Mouse (Mus musculus) testis, adult 2 months (tissue): ENCODE data around the gene Olfr1350. TPM values are rescaled to one million over a fixed set of nuclear protein-coding genes. Genes with fewer than 3 reads are reported as not detected.

Experiments used
- H3K27ac ChIP-seq: fragments of 200-500 bp; 2 replicates; pipeline ENCODE4 v1.5.1; 2012; ENCODE audit warnings: low read depth, low read length; ENCODE audit not compliant: control insufficient read depth, insufficient read depth
- H3K27me3 ChIP-seq: fragments of 200-500 bp; 2 replicates; pipeline ENCODE4 v1.6.1; 2012; ENCODE audit warnings: mild to moderate bottlenecking, low read length, moderate library complexity; ENCODE audit not compliant: control insufficient read depth, insufficient read depth
- H3K36me3 ChIP-seq: fragments of 200-500 bp; 2 replicates; pipeline ENCODE4 v1.6.1; 2012; ENCODE audit warnings: mild to moderate bottlenecking, low read length; ENCODE audit not compliant: control insufficient read depth, insufficient read depth
- H3K4me1 ChIP-seq: fragments of 200-500 bp; 2 replicates; pipeline ENCODE4 v1.6.1; 2012; ENCODE audit warnings: low read length; ENCODE audit not compliant: control insufficient read depth, insufficient read depth
- H3K4me3 ChIP-seq: fragments of 200-500 bp; 2 replicates; pipeline ENCODE4 v1.5.1; 2012; ENCODE audit warnings: low read depth, mild to moderate bottlenecking, low read length, moderate library complexity, mixed read lengths; ENCODE audit not compliant: control insufficient read depth
- CTCF ChIP-seq: fragments of 200-500 bp; IDR thresholded peaks from 2 replicates; pipeline ENCODE4 v1.5.1; 2012; ENCODE audit warnings: low read depth, mild to moderate bottlenecking, inconsistent platforms, low read length, moderate library complexity; ENCODE audit not compliant: control insufficient read depth, insufficient read depth, insufficient replicate concordance
- POLR2A ChIP-seq: fragments of 200-500 bp; IDR thresholded peaks from 2 replicates; pipeline ENCODE4 v1.6.1; 2012; ENCODE audit warnings: low read depth, mild to moderate bottlenecking, inconsistent platforms, low read length, moderate library complexity; ENCODE audit not compliant: control insufficient read depth
- polyA plus RNA-seq: library from polyadenylated mRNA; depleted of rRNA; stranded (reverse); fragments of >200 nt; gene quantifications from 2 replicates; pipeline ENCODE4 v1.2.3, GENCODE M21; 2012; rRNA removed

Gene Olfr1350
- polyA plus RNA-seq, 1 experiment: not detected

GRCm38 (mm10) chr7:6603331-6603730 is 38.7 kb downstream of the Olfr1350 start:
- Histone ChIP-seq H3K27ac (no peak overlapping the region), H3K4me1 (no peaks in the 10 kb centered on the region), H3K36me3 (no peaks in the 10 kb centered on the region), H3K4me3 (no peak overlapping the region), H3K27me3 (no peaks in the 10 kb centered on the region)
- TF ChIP-seq CTCF (no peak), POLR2A (no peak)

Other genes with a start within 250 kb of the Olfr1350 start
- 1.2 and 1.7 TPM in 2 replicates for gene Zfp583, start 233.6 kb upstream of the Olfr1350 start, polyA plus RNA-seq
- 0.88 and 1.1 TPM in 2 replicates for gene Gm3854, start 221.1 kb upstream of the Olfr1350 start, polyA plus RNA-seq
- 2.5 and 2.8 TPM in 2 replicates for gene Zfp78, start 201.6 kb upstream of the Olfr1350 start, polyA plus RNA-seq
- gene Zfp28, start 181.5 kb upstream of the Olfr1350 start, polyA plus RNA-seq: 2.6 and 2.9 TPM in 2 replicates
- gene Smim17, start 166.1 kb upstream of the Olfr1350 start, polyA plus RNA-seq: 0.61 and 1.2 TPM in 2 replicates
- 1.7 and 2.4 TPM in 2 replicates for gene Gm20715, start 154.6 kb upstream of the Olfr1350 start, polyA plus RNA-seq
- gene Olfr1344, start 126.2 kb upstream of the Olfr1350 start, polyA plus RNA-seq: 2.5 and 3.0 TPM in 2 replicates
- 1.2 and 1.6 TPM in 2 replicates for gene Olfr1336, start 108.7 kb upstream of the Olfr1350 start, polyA plus RNA-seq
- gene Olfr1346, start 97.7 kb upstream of the Olfr1350 start, polyA plus RNA-seq: 0.46 and 0.63 TPM in 2 replicates
- 0.16 and 0.20 TPM in 2 replicates for gene Olfr5, start 77.9 kb upstream of the Olfr1350 start, polyA plus RNA-seq
- gene Olfr1347, start 65.1 kb upstream of the Olfr1350 start, polyA plus RNA-seq: 0.11 TPM in 1 of 2 replicates, not detected in the other
- gene Olfr1348, start 56.1 kb upstream of the Olfr1350 start, polyA plus RNA-seq: not detected in 2 replicates
- 0.79 and 0.86 TPM in 2 replicates for gene Olfr1349, start 41.9 kb upstream of the Olfr1350 start, polyA plus RNA-seq
- 0.07 and 0.21 TPM in 2 replicates for gene Zim1, start 131.6 kb downstream of the Olfr1350 start, polyA plus RNA-seq
- 1.4 and 1.7 TPM in 2 replicates for gene Peg3, start 165.6 kb downstream of the Olfr1350 start, polyA plus RNA-seq
- gene Usp29, start 165.7 kb downstream of the Olfr1350 start, polyA plus RNA-seq: 0.18 and 0.26 TPM in 2 replicates